Mouse (Mus musculus): ENCODE results near the gene Tbc1d1.
A peak's percentile ranks its signal among the peaks of the same experiment; 100 is the strongest.

Tbc1d1 gene

GRCm38 (mm10) chr5:64155861-64156550 is at the start of gene Tbc1d1:
Tbc1d1 (plus strand) TSS chr5:64156305.
- no peak for DNase-seq

- no peak for DNase-seq
Observed at GRCm38 (mm10) chr5:64107596-64108289, 48.4 kb upstream of the Tbc1d1 start.

- DNase-seq: peak; percentile 25 to 26
Observed at GRCm38 (mm10) chr5:64109217-64109616, 46.9 kb upstream of the Tbc1d1 start.

GRCm38 (mm10) chr5:64112360-64112759 is 43.7 kb upstream of the Tbc1d1 start:
- no peak for DNase-seq

DNA sequence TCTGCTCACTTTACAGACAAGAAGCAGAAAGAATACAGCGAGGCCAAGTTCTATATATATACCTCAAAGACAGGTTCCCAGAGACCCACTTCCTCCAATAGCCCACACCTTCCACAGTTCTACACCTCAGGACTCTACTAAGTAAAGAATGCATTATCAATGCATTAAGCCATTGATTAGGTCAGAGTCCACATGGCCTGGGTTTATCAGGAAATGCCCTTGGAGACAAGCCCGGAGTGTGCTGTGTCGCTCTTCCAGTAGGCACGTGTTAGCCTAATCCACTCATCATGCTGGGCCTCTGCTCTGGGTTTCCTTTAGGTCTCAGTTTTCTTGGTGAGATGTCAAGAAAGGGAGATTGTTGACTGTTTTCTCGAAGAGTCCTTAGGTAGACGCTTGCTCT is 41.9 kb upstream of the Tbc1d1 start:
- no peak for DNase-seq

- no peak for DNase-seq
Observed at GRCm38 (mm10) chr5:64117191-64117590, 38.9 kb upstream of the Tbc1d1 start.

GRCm38 (mm10) chr5:64125783-64126182 is 30.3 kb upstream of the Tbc1d1 start:
- DNase-seq: no peak

DNA sequence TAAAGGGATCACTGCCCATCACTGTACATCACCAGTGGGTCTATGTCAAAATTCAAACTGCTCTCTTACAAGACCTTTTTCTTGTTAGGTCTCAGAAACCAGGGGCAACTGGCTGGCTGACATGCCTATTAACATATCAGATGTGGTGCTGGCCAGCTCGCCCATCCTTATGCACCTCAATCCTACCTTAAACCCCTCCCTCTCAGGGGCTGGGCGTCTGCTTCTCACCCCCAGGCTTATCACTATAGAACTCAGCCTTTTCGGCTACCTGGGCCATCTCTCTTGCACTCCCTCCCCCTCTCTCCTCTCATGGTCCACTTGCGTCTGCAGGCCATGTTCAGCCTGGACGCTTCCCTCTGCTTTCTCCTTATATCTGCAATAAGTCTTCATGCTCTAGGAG is 24.6 kb upstream of the Tbc1d1 start:
- no peak for DNase-seq

DNA sequence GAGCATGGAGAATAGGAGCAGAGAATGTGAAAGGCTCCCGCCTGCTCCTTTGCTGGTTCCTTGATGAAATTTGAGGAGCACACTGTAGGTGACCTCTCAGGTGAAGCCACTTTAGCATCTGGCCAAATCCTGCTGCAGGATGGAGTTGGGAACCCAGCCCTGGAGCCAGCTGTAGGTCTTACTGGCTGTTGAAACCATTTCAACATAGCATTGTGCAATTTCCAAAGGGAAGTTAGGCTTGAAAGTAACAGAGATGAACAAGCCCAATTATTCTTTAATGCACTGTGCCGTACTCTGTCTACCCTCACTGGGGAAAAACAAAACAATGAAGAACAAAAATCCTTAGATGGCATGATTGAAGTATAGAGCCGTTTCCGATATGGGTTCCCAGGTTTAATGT is 22.2 kb upstream of the Tbc1d1 start:
- DNase-seq: no peak

DNA sequence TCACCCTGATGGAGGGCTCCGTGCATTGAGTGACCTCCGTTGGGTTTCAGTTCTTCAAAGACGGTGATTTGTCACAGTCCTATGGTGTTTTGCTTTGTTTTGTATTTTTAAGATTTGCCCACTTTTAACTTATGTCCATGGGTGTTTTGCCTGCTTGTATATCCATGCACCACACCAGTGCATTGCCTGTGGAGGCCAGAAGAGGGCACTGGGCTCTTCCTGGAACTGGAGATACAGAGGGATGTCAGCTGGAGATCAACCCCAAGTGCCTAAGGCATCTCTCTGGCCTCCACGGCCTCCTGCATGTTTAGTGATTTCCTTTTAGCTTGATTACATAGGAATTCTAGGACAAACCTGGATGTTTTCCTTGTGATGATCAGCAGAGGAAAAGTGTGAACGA is 19.8 kb upstream of the Tbc1d1 start:
- DNase-seq: peak in 1 of 2 experiments; percentile 27

DNA sequence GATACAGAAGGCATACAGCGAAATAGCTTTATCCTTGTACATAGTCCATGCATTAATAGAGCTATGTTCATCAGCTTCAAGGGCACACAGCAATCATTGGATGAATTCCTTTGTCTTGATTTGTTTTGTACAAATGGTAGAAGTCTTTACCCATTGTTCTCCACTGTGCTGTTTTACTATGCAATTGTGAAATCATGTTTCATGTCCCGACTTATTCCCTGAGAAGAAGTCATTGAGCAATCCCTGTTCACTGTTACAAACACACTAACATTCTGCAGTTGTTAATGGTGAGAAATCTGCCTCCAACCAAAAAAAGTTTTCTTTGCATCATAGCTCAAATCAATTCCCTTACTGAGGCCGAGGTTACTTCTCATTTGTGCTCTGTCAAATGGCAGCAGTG is 15.9 kb upstream of the Tbc1d1 start:
- no peak for DNase-seq

DNA sequence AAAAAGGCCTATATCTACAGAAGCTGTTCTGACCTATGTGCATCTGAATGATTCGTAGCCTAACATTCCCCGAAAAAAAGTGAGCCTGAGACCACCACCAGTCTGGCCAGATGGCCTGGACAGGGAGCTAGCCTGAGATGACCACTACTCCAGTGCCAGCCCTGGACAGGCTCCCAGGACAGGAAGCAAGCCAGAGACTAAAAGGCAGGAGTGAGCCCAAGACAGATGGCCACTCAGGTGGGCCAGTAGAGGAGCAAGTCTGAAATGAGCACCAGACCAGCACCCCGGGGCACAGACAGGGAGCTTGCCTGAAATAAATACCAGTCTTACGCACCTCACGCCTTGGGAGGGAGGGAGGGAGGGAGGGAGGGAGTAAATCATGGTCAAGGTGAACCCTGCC is 11.8 kb upstream of the Tbc1d1 start:
- DNase-seq: peak; percentile 91 to 94

GRCm38 (mm10) chr5:64146384-64147005 is 9.6 kb upstream of the Tbc1d1 start:
- DNase-seq: no peak

- DNase-seq: no peak
Observed at GRCm38 (mm10) chr5:64149184-64150127, 6.6 kb upstream of the Tbc1d1 start.

DNA sequence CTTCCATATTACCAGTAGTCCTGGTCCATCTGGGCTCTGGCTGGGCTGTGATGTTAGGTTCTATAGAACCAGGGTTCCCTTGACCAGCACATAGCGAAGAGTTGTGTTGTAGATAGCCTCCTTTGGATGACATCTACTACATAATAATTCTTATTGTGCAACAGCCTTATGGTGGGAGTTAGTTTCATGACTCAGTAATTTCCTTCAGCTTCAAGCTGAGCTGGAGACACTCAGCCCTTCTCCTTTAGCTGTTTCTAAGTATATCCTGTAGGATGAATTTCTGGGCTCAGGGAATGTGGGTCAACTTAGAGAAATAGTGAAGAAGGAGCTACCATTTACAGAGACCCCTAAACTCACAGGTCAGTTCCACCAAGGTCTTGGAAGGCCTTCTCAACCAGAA is 2.8 kb upstream of the Tbc1d1 start:
- DNase-seq: no peak

- peak; percentile 55 to 56 for DNase-seq
Observed at GRCm38 (mm10) chr5:64156579-64156978, 474 bp downstream of the Tbc1d1 start.

- DNase-seq: no peak
Observed at GRCm38 (mm10) chr5:64157926-64158325, 1.8 kb downstream of the Tbc1d1 start.

DNA sequence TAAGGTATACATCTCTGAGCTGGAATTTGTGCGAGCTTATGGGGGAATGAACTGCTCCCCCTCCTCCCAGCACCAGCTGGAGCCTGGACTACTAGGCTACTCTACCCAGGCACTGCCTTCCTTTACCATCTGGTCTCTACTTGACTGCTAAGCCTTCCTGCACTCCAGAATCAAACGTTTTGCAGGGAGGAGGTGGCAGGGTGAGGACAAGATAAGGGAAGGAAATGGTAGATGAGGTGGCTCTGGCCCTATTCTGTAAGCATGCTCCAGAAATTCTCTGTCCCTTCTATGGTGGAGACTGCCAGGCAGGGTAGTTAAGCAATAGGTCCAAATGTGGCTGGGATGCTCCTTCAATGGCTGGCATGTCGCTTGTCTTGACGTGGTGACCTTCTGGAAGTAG is 2.4 kb downstream of the Tbc1d1 start:
- DNase-seq: peak in 1 of 2 experiments; percentile 22

DNA sequence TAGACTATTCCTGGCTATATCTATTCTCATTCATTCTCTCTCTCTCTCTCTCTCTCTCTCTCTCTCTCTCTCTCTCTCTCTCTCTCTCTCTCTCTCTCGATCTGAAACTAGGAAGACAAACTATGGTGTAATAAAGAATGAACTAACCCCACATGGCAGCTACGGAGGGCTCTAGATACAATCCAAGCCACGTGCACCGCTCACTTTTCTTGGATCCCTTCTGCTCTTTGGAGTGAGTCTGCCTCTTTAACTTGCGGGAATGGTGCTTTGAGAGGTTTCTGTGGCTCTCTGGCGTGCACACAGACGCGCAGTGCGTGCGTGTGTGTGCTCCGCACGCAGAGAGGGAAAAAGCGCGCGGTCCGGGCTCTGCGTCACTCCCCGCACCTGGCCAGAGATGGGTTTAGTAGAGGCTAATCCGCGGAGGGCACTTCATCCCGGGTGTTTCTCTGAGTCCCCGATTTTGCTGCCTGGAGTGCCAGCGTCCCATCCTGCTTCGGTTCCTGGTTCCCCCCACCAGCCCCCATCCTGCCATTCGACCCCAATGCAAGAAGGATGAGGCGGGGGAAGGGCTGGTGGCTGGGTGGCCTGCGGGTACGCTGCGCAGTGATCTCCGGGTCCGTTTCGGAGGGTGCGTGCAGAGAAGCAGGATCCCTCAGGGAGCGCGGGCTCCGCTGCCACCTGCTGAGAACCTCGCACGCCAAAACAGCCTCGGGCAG is 3.1 kb downstream of the Tbc1d1 start:
- peak; percentile 71 to 74 for DNase-seq

- DNase-seq: peak; percentile 76 to 78
Observed at GRCm38 (mm10) chr5:64159781-64160704, 3.9 kb downstream of the Tbc1d1 start.
